Mouse (Mus musculus): Measurements from ENCODE around the gene Eef1b2.

DNA sequence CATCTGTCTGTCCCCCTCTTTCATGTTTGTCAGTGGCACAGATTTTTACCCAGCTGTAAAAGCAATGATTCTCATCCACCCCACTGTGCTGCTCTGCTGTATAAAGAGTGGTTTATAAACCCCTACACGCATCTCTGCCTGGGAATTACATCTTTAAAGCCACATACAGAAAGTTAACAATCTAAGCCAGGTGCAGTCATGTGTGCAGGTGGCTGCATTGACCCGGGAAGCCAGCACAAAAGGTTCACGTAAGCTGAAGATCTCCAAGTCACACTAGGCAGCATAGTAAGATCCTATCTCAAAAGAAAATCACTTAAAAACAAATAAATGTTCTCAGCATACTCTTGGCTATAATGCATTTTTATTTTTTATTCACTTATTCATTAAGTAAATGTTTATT is 47.4 kb upstream of the Eef1b2 start:
- TF ChIP-seq CTCF (IDR thresholded peaks at IDR 0.05; ENCODE audit: low read depth) (no peak), EP300 (IDR thresholded peaks at IDR 0.05; ENCODE audit: low read depth) (no peak)
